Mouse (Mus musculus) liver, embryonic 13.5 days (tissue): ENCODE data around the gene Tmem60. TPM values are rescaled to one million over a fixed set of nuclear protein-coding genes. Genes with fewer than 3 reads are reported as not detected.

Experiments
- polyA plus RNA-seq: library from polyadenylated mRNA; unstranded; fragments of >200 nt; fragmentation: Nextera tagmentation; extraction: Ambion mirVana; gene quantifications from 2 replicates; pipeline ENCODE4 v1.2.1, GENCODE M21; 2015

The Tmem60 gene
- polyA plus RNA-seq, 1 experiment from 2014 or later = 39.5 TPM

Other genes starting within 250 kb of the Tmem60 start
- 6.2 and 8.7 TPM in 2 replicates for gene Phtf2, start 67 bp upstream of the Tmem60 start, polyA plus RNA-seq
- gene Rsbn1l, start 74.2 kb downstream of the Tmem60 start, polyA plus RNA-seq = 4.0 and 5.1 TPM in 2 replicates
- 11.5 and 11.9 TPM in 2 replicates for gene Ptpn12, start 173.7 kb downstream of the Tmem60 start, polyA plus RNA-seq